Mouse (Mus musculus) testis, adult 2 months (tissue): Measurements from ENCODE around the gene Klhdc4. TPM values are rescaled to one million over a fixed set of nuclear protein-coding genes. Genes with fewer than 3 reads are reported as not detected.
A peak's percentile ranks its signal among the peaks of the same experiment; 100 is the strongest.

Source experiments
- H3K27ac ChIP-seq: fragments of 200-500 bp; 2 replicates; pipeline ENCODE4 v1.5.1; 2012; ENCODE audit warnings: low read depth, low read length; ENCODE audit not compliant: control insufficient read depth, insufficient read depth
- H3K27me3 ChIP-seq: fragments of 200-500 bp; 2 replicates; pipeline ENCODE4 v1.6.1; 2012; ENCODE audit warnings: mild to moderate bottlenecking, low read length, moderate library complexity; ENCODE audit not compliant: control insufficient read depth, insufficient read depth
- H3K36me3 ChIP-seq: fragments of 200-500 bp; 2 replicates; pipeline ENCODE4 v1.6.1; 2012; ENCODE audit warnings: mild to moderate bottlenecking, low read length; ENCODE audit not compliant: control insufficient read depth, insufficient read depth
- H3K4me1 ChIP-seq: fragments of 200-500 bp; 2 replicates; pipeline ENCODE4 v1.6.1; 2012; ENCODE audit warnings: low read length; ENCODE audit not compliant: control insufficient read depth, insufficient read depth
- H3K4me3 ChIP-seq: fragments of 200-500 bp; 2 replicates; pipeline ENCODE4 v1.5.1; 2012; ENCODE audit warnings: low read depth, mild to moderate bottlenecking, low read length, moderate library complexity, mixed read lengths; ENCODE audit not compliant: control insufficient read depth
- CTCF ChIP-seq: fragments of 200-500 bp; IDR thresholded peaks from 2 replicates; pipeline ENCODE4 v1.5.1; 2012; ENCODE audit warnings: low read depth, mild to moderate bottlenecking, inconsistent platforms, low read length, moderate library complexity; ENCODE audit not compliant: control insufficient read depth, insufficient read depth, insufficient replicate concordance
- POLR2A ChIP-seq: fragments of 200-500 bp; IDR thresholded peaks from 2 replicates; pipeline ENCODE4 v1.6.1; 2012; ENCODE audit warnings: low read depth, mild to moderate bottlenecking, inconsistent platforms, low read length, moderate library complexity; ENCODE audit not compliant: control insufficient read depth
- polyA plus RNA-seq: library from polyadenylated mRNA; depleted of rRNA; stranded (reverse); fragments of >200 nt; gene quantifications from 2 replicates; pipeline ENCODE4 v1.2.3, GENCODE M21; 2012

Klhdc4 gene
- polyA plus RNA-seq, 1 experiment = 13.6 TPM

- no peak overlapping the region for H3K27ac ChIP-seq
- H3K27me3 ChIP-seq = no peaks in the 10 kb centered on the region
- TF ChIP-seq POLR2A (no peak), CTCF (no peak)
- H3K4me1 ChIP-seq = no peaks in the 10 kb centered on the region
- no peak overlapping the region for H3K4me3 ChIP-seq
- no peaks in the 10 kb centered on the region for H3K36me3 ChIP-seq
These were observed 40.6 kb downstream of the Klhdc4 start for GRCm38 (mm10) chr8:121788786-121789185.

GRCm38 (mm10) chr8:121786542-121786941, 42.8 kb downstream of the Klhdc4 start:
- no peaks in the 10 kb centered on the region for H3K27me3 ChIP-seq
- no peak for TF ChIP-seq POLR2A
- no peak for TF ChIP-seq CTCF
- no peak overlapping the region for H3K4me3 ChIP-seq
- H3K27ac ChIP-seq = no peak overlapping the region
- no peaks in the 10 kb centered on the region for H3K4me1 ChIP-seq
- no peaks in the 10 kb centered on the region for H3K36me3 ChIP-seq

- no peaks in the 10 kb centered on the region for H3K4me1 ChIP-seq
- no peak overlapping the region for H3K27ac ChIP-seq
- H3K27me3 ChIP-seq = no peaks in the 10 kb centered on the region
- H3K36me3 ChIP-seq = no peaks in the 10 kb centered on the region
- H3K4me3 ChIP-seq = no peak overlapping the region
- no peak for TF ChIP-seq POLR2A
- no peak for TF ChIP-seq CTCF
These were observed 46.9 kb downstream of the Klhdc4 start for GRCm38 (mm10) chr8:121782493-121782892.

GRCm38 (mm10) chr8:121773876-121774275, 55.5 kb downstream of the Klhdc4 start:
- no peak for TF ChIP-seq POLR2A
- TF ChIP-seq CTCF = no peak

GRCm38 (mm10) chr8:121770845-121771752, 58.3 kb downstream of the Klhdc4 start:
- Histone ChIP-seq H3K36me3 (no peaks in the 10 kb centered on the region), H3K4me1 (peaks cover 18% of the 10 kb centered on the region), H3K27ac (no peak overlapping the region), H3K4me3 (peak overlapping the region; percentile 75), H3K27me3 (no peaks in the 10 kb centered on the region)
- TF ChIP-seq POLR2A (no peak), CTCF (no peak)

More at GRCm38 (mm10) chr8:121773876-121774275, 55.5 kb downstream of the Klhdc4 start:
- Histone ChIP-seq H3K27ac (no peak overlapping the region), H3K27me3 (no peaks in the 10 kb centered on the region), H3K36me3 (no peaks in the 10 kb centered on the region), H3K4me1 (peaks cover 18% of the 10 kb centered on the region), H3K4me3 (no peak overlapping the region)

- TF ChIP-seq CTCF (no peak), POLR2A (no peak)
- H3K4me1 ChIP-seq = peaks cover 18% of the 10 kb centered on the region
- H3K27me3 ChIP-seq = no peaks in the 10 kb centered on the region
- H3K4me3 ChIP-seq = no peak overlapping the region; the same call in 1 of the 2 replicates
- no peaks in the 10 kb centered on the region for H3K36me3 ChIP-seq
- H3K27ac ChIP-seq = no peak overlapping the region
These were observed 59.7 kb downstream of the Klhdc4 start for GRCm38 (mm10) chr8:121769621-121770020.

GRCm38 (mm10) chr8:121769095-121769494, 60.3 kb downstream of the Klhdc4 start:
- Histone ChIP-seq H3K27ac (no peak overlapping the region), H3K4me3 (no peak overlapping the region), H3K4me1 (peaks cover 18% of the 10 kb centered on the region), H3K36me3 (no peaks in the 10 kb centered on the region), H3K27me3 (no peaks in the 10 kb centered on the region)
- no peak for TF ChIP-seq POLR2A
